Mouse (Mus musculus) limb, embryonic 14.5 days (tissue): ENCODE results near the gene Isca2. TPM values are rescaled to one million over a fixed set of nuclear protein-coding genes. Genes with fewer than 3 reads are reported as not detected.

ENCODE experiments used
- ATAC-seq: fragments of 200-750 bp; cut with Nextera tagmentation; 2 replicates; pipeline ENCODE4 v1.8.0; 2017; ENCODE audit warnings: low read depth, moderate number of reproducible peaks, moderate TSS enrichment; ENCODE audit not compliant: low FRiP score
- DNase-seq: peaks from one replicate; pipeline ENCODE4 v3.0.0-alpha.2; 2015; ENCODE audit warnings: low spot score
- H3K27ac ChIP-seq: fragments of 300-500 bp; sonication (generic); replicated peaks from 2 replicates; pipeline ENCODE4 v1.5.1; 2014; ENCODE audit warnings: low read depth, mild to moderate bottlenecking, low read length, moderate library complexity, mixed read lengths
- H3K27me3 ChIP-seq: fragments of 300-500 bp; sonication (generic); 2 replicates; pipeline ENCODE4 v1.6.1; 2014; ENCODE audit warnings: low read length, mixed read lengths; ENCODE audit not compliant: control insufficient read depth, insufficient read depth
- H3K36me3 ChIP-seq: fragments of 300-500 bp; sonication (generic); 2 replicates; pipeline ENCODE4 v1.6.1; 2014; ENCODE audit warnings: mild to moderate bottlenecking, low read length, moderate library complexity, mixed read lengths; ENCODE audit not compliant: control insufficient read depth, insufficient read depth
- H3K4me1 ChIP-seq: fragments of 300-500 bp; sonication (generic); 2 replicates; pipeline ENCODE4 v1.6.1; 2014; ENCODE audit warnings: antibody characterized with exemption, low read length, mixed read lengths; ENCODE audit not compliant: control insufficient read depth, insufficient read depth
- H3K4me2 ChIP-seq: fragments of 300-500 bp; sonication (generic); replicated peaks from 2 replicates; pipeline ENCODE4 v1.6.1; 2014; ENCODE audit warnings: low read depth, mild to moderate bottlenecking, low read length, moderate library complexity; ENCODE audit not compliant: severe bottlenecking
- H3K4me3 ChIP-seq: fragments of 300-500 bp; sonication (generic); replicated peaks from 2 replicates; pipeline ENCODE4 v1.5.1; 2014; ENCODE audit warnings: low read length
- H3K9ac ChIP-seq: fragments of 300-500 bp; sonication (generic); 2 replicates; pipeline ENCODE4 v1.6.1; 2014; ENCODE audit warnings: mild to moderate bottlenecking, low read depth, low read length, moderate library complexity; ENCODE audit not compliant: severe bottlenecking
- H3K9me3 ChIP-seq: fragments of 300-500 bp; sonication (generic); 2 replicates; pipeline ENCODE4 v1.6.1; 2016; ENCODE audit warnings: low read length; ENCODE audit not compliant: control insufficient read depth
- POLR2A ChIP-seq: fragments of 200-500 bp; IDR thresholded peaks from 2 replicates; pipeline ENCODE4 v1.8.0; 2012; ENCODE audit warnings: inconsistent platforms, mild to moderate bottlenecking, moderate library complexity, borderline replicate concordance; ENCODE audit not compliant: insufficient read depth, insufficient read length; ENCODE audit errors: extremely low read depth
- WGBS: fragments of 180-500 bp; shearing (Covaris S2); extraction: QIAGEN DNeasy Blood & Tissue Kit; methylation state at CpG from one replicate; pipeline ENCODE4 v1.1.7; 2014; 5-methylcytosine and 5-hydroxymethylcytosine counted together
- polyA plus RNA-seq, 2 experiments: library from polyadenylated mRNA; depleted of rRNA in 1 of 2; stranded (reverse) in 1 of 2; unstranded in 1 of 2; fragments of >200 nt; fragmentation: Nextera tagmentation in 1 of 2; extraction: Ambion mirVana in 1 of 2; gene quantifications; 2 replicates each; pipeline versions ENCODE4 v1.2.1 to v1.2.3; 2012 to 2014

Gene Isca2
- polyA plus RNA-seq, 2 experiments, result 108 to 138 TPM

- DNase-seq, result peak; percentile 22
- TF ChIP-seq POLR2A, result no peak
- WGBS, result 28% methylated on average over 14 of the region's 14 CpGs
Observed at GRCm38 (mm10) chr12:84752131-84752977, 20.7 kb upstream of the Isca2 start.

GRCm38 (mm10) chr12:84755008-84755695, 17.9 kb upstream of the Isca2 start:
- H3K4me2 ChIP-seq, result no peak overlapping the region
- no peaks in the 10 kb centered on the region for H3K27me3 ChIP-seq
- DNase-seq (peak; percentile 75), ATAC-seq (no peak)
- H3K27ac ChIP-seq, result no peak overlapping the region
- peaks cover 32% of the 10 kb centered on the region for H3K36me3 ChIP-seq
- WGBS, result 68% methylated on average over 16 of the region's 16 CpGs
- H3K4me3 ChIP-seq, result no peak overlapping the region
- no peak for TF ChIP-seq POLR2A
- no peaks in the 10 kb centered on the region for H3K4me1 ChIP-seq
- H3K9me3 ChIP-seq, result no peaks in the 10 kb centered on the region
- no peak overlapping the region for H3K9ac ChIP-seq

More at GRCm38 (mm10) chr12:84752131-84752977, 20.7 kb upstream of the Isca2 start:
- no peaks in the 10 kb centered on the region for H3K9me3 ChIP-seq
- peak overlapping the region; percentile 13; the same call in 1 of the 2 replicates for H3K9ac ChIP-seq
- no peaks in the 10 kb centered on the region for H3K27me3 ChIP-seq
- ATAC-seq, result 0 out of 2 replicates have a peak, but pooled peaks have one; percentile 41
- peaks cover 14% of the 10 kb centered on the region for H3K36me3 ChIP-seq
- no peaks in the 10 kb centered on the region for H3K4me1 ChIP-seq
- H3K4me2 ChIP-seq, result no peak overlapping the region
- no peak overlapping the region for H3K27ac ChIP-seq
- no peak overlapping the region for H3K4me3 ChIP-seq

- H3K36me3 ChIP-seq, result peaks cover 36% of the 10 kb centered on the region
- 94% methylated on average over 10 of the region's 10 CpGs for WGBS
- DNase-seq, result no peak
Observed at GRCm38 (mm10) chr12:84756016-84756415, 17.0 kb upstream of the Isca2 start.

DNA sequence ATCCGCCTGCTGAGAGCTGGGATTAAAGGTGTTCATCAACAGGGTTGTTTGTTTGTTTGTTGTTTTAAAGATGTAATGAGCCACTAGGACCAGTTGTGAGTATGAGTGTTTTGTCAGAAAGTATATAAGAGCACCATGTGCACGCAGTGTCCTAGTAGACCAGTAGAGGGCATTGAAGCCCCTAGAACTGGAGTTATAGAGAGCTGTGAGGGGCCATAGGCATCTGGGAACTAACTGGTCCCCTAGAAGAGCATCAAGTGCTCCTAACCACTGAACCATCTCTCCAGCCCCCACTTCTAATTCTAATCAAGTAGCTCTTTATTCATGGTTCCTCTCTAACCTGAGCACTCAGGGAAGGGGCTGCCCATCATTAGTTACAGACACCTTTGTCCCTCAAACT, 14.0 kb upstream of the Isca2 start:
- Histone ChIP-seq H3K27me3 (no peaks in the 10 kb centered on the region), H3K4me3 (no peak overlapping the region), H3K9me3 (no peaks in the 10 kb centered on the region), H3K4me2 (no peak overlapping the region), H3K4me1 (no peaks in the 10 kb centered on the region), H3K9ac (no peak overlapping the region), H3K36me3 (peaks cover 52% of the 10 kb centered on the region), H3K27ac (no peak overlapping the region)
- WGBS, result 87% methylated on average over 2 of the region's 2 CpGs
- ATAC-seq (no peak), DNase-seq (peak; percentile 44)
- no peak for TF ChIP-seq POLR2A

More at GRCm38 (mm10) chr12:84756016-84756415, 17.0 kb upstream of the Isca2 start:
- no peak overlapping the region for H3K27ac ChIP-seq
- H3K27me3 ChIP-seq, result no peaks in the 10 kb centered on the region
- ATAC-seq, result no peak
- no peak overlapping the region for H3K4me3 ChIP-seq
- H3K4me2 ChIP-seq, result no peak overlapping the region
- H3K4me1 ChIP-seq, result no peaks in the 10 kb centered on the region
- TF ChIP-seq POLR2A, result no peak
- H3K9me3 ChIP-seq, result no peaks in the 10 kb centered on the region
- H3K9ac ChIP-seq, result no peak overlapping the region

DNA sequence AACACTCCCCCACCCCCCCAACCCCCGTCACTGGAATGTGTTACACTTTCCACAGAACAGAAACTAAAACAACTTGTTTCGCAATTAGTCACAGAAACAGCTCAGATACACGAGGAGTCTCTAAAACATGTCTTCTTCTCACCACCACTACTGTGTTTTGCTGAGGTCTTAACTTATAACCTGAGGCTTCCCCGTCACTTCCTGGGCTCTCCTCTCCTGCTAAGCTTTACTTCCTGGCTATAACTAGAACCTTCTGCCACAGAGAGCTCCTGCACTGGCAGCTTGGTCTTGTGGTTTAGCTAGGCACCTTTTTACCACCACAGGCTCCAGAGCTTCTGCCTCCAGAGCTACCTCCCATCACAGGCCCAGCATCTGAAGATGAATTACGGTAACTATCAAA, 10.5 kb upstream of the Isca2 start:
- Histone ChIP-seq H3K9ac (no peak overlapping the region), H3K36me3 (peaks cover 53% of the 10 kb centered on the region)

More for the DNA sequence above, 10.5 kb upstream of the Isca2 start:
- H3K4me2 ChIP-seq, result no peak overlapping the region
- H3K9me3 ChIP-seq, result no peaks in the 10 kb centered on the region
- no peak for TF ChIP-seq POLR2A
- no peaks in the 10 kb centered on the region for H3K27me3 ChIP-seq
- no peak overlapping the region for H3K27ac ChIP-seq
- no peak for DNase-seq
- 82% methylated on average over 5 of the region's 5 CpGs for WGBS
- no peak overlapping the region for H3K4me3 ChIP-seq
- no peak for ATAC-seq
- H3K4me1 ChIP-seq, result no peaks in the 10 kb centered on the region
